Mouse (Mus musculus) ES-E14 (cell line): ENCODE measurements around the gene Cnot11. TPM values are rescaled to one million over a fixed set of nuclear protein-coding genes. Genes with fewer than 3 reads are reported as not detected.

Experiments used
- DNase-seq: peaks from one replicate; pipeline ENCODE4 v3.0.0-alpha.2; 2013; ENCODE audit warnings: low read depth, low spot score
- H3K27ac ChIP-seq: 2 replicates; pipeline ENCODE4 v1.5.1; 2012; ENCODE audit warnings: low read depth, mild to moderate bottlenecking, low read length, moderate library complexity, mixed read lengths; ENCODE audit not compliant: poor library complexity, insufficient read depth, severe bottlenecking
- H3K36me3 ChIP-seq: 2 replicates; pipeline ENCODE4 v1.6.1; 2012; ENCODE audit warnings: mild to moderate bottlenecking, low read length, moderate library complexity, mixed read lengths; ENCODE audit not compliant: control insufficient read depth, poor library complexity, insufficient read depth, severe bottlenecking
- H3K4me1 ChIP-seq, 2 experiments: fragments of 150-350 bp in 1 of 2; sonication (generic) in 1 of 2; 2 replicates each; pipeline ENCODE4 v1.6.1; 2012; ENCODE audit warnings: low read length in 2 of 2, mild to moderate bottlenecking in 1 of 2, mixed read lengths in 1 of 2; ENCODE audit not compliant: control insufficient read depth in 2 of 2, insufficient read depth in 2 of 2, poor library complexity in 1 of 2
- H3K4me3 ChIP-seq, 2 experiments: fragments of 150-350 bp in 1 of 2; sonication (generic) in 1 of 2; 2 replicates each; pipeline ENCODE4 v1.5.1; 2012; ENCODE audit warnings: low read length in 2 of 2, low read depth in 1 of 2, mild to moderate bottlenecking in 1 of 2, mixed read lengths in 1 of 2; ENCODE audit not compliant: insufficient read depth in 1 of 2, poor library complexity in 1 of 2, severe bottlenecking in 1 of 2
- H3K9ac ChIP-seq: 2 replicates; pipeline ENCODE4 v1.6.1; 2012; ENCODE audit warnings: low read depth, mild to moderate bottlenecking, low read length, mixed read lengths; ENCODE audit not compliant: poor library complexity, insufficient read depth, severe bottlenecking
- H3K9me3 ChIP-seq: fragments of 150-350 bp; sonication (generic); 2 replicates; pipeline ENCODE4 v1.6.1; 2012; ENCODE audit warnings: low read depth, mild to moderate bottlenecking, low read length; ENCODE audit not compliant: control insufficient read depth, insufficient read depth
- CHD2 ChIP-seq: IDR thresholded peaks from 2 replicates; pipeline ENCODE4 v1.6.1; 2014; ENCODE audit warnings: mild to moderate bottlenecking, low read depth, low read length, inconsistent platforms
- HCFC1 ChIP-seq: IDR thresholded peaks from 2 replicates; pipeline ENCODE4 v1.6.1; 2012; ENCODE audit warnings: low read length, inconsistent platforms, borderline replicate concordance; ENCODE audit not compliant: insufficient read depth
- MAFK ChIP-seq: IDR thresholded peaks from 2 replicates; pipeline ENCODE4 v1.6.1; 2014; ENCODE audit warnings: mild to moderate bottlenecking, low read depth, low read length, inconsistent platforms; ENCODE audit not compliant: insufficient read depth
- ZC3H11A ChIP-seq: IDR thresholded peaks from 2 replicates; pipeline ENCODE4 v1.6.1; 2012; ENCODE audit warnings: low read depth, mild to moderate bottlenecking, inconsistent platforms, low read length, borderline replicate concordance
- ZNF384 ChIP-seq: IDR thresholded peaks from 2 replicates; pipeline ENCODE4 v1.6.1; 2012; ENCODE audit warnings: low read depth, low read length, inconsistent platforms
- in situ Hi-C, 2 experiments: fragments of 600-800 bp; cut with MboI; formaldehyde crosslinking; loops; one replicate each; pipeline ENCODE4 v1.15.1; 2025; ENCODE audit warnings: low sequenced_read_pairs in 2 of 2, inconsistent platforms in 1 of 2; ENCODE audit not compliant: unreplicated experiment in 2 of 2
- total RNA-seq: library from RNA; depleted of rRNA; stranded (reverse); fragments of 300-350 nt; gene quantifications from 2 replicates; pipeline ENCODE4 v1.2.3, GENCODE M21; 2012

Gene Cnot11
- total RNA-seq, 1 experiment = 21.7 TPM

DNA sequence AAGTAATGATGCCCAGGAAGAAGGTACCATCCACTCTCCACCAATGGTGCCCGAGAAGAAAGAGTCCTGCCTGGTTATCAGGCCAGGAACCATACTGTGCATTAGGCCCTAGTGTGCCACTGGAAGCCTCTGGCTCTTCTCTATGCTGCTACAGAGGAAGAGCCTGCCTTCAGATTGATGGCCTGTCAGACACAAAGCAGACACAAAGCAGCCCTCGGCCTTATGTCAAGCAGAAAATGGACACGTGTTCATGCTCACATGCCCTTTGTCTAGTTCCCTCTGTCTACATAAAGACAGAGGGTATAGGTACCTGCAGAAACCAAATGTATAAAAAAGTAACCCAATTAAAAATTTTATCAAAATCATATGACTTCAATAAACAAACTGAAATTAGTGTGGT, 29.8 kb downstream of the Cnot11 start:
- Histone ChIP-seq H3K9me3 (no peaks in the 10 kb centered on the region), H3K4me1 (0 out of 4 replicates have a peak, but pooled peaks cover 3 to 5% of the 10 kb centered on the region in 2 experiments), H3K9ac (no peak overlapping the region), H3K36me3 (peaks cover 12% of the 10 kb centered on the region), H3K27ac (no peak overlapping the region), H3K4me3 (no peak overlapping the region)
- no peak for TF ChIP-seq HCFC1
- no peak for TF ChIP-seq MAFK
- TF ChIP-seq CHD2 = no peak
- no peak for TF ChIP-seq ZNF384
- no peak for TF ChIP-seq ZC3H11A
- in situ Hi-C loops = no loop called here
- no peak for DNase-seq

DNA sequence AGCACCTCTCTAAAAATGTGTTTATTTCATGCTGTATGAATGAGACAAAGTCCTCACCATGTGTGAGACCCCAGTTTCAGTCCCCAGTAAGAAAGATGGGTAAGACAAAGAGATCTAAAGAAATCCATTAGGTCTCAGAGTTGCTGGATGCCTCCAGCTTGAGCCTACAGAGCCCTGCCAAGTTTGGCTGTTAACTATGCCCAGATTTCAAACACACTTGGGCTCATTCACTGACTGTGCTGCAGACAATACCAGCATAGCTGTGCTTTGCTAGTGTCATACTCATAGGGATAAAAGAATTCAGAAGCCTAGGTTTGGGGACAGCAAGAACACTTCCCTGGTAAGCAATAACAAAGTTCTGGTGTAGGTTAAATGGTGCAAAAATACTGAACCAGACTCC, 33.3 kb downstream of the Cnot11 start:
- Histone ChIP-seq H3K4me1 (0 out of 4 replicates have a peak, but pooled peaks cover 3 to 5% of the 10 kb centered on the region in 2 experiments), H3K4me3 (no peak overlapping the region), H3K27ac (no peak overlapping the region), H3K9ac (no peak overlapping the region), H3K9me3 (no peaks in the 10 kb centered on the region), H3K36me3 (peaks cover 6% of the 10 kb centered on the region)
- in situ Hi-C loops = no loop called here
- DNase-seq = no peak
- TF ChIP-seq ZNF384 = no peak
- no peak for TF ChIP-seq HCFC1
- no peak for TF ChIP-seq CHD2
- no peak for TF ChIP-seq ZC3H11A
- TF ChIP-seq MAFK = no peak

DNA sequence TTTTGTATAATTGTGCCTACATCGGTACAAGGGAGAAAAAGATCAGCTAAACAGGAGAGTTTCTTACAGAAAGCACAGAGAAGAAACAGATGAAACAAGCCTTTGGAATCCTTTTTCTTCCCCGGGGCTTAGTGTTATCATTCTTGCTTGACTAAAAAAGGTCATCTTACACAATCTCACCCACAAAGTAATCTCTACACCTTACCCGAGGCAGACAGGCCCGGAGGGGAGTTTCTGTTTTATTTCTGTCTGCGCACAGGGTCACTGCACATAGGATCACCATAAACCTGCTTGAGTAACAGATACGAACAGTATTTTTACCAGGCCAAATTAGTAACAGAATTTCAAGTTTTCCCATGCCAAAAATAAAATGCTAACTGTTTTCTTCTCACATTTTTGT, 36.9 kb downstream of the Cnot11 start:
- Histone ChIP-seq H3K36me3 (peaks cover 2% of the 10 kb centered on the region; the same call in 1 of the 2 replicates), H3K9ac (no peak overlapping the region), H3K4me3 (no peak overlapping the region), H3K27ac (no peak overlapping the region), H3K9me3 (no peaks in the 10 kb centered on the region), H3K4me1 (peaks cover 3 to 6% of the 10 kb centered on the region in 2 experiments; a peak in 1 of 4 replicates)
- DNase-seq = no peak
- in situ Hi-C loops = no loop called here
- TF ChIP-seq ZC3H11A (no peak), ZNF384 (no peak), HCFC1 (no peak), MAFK (no peak), CHD2 (no peak)

DNA sequence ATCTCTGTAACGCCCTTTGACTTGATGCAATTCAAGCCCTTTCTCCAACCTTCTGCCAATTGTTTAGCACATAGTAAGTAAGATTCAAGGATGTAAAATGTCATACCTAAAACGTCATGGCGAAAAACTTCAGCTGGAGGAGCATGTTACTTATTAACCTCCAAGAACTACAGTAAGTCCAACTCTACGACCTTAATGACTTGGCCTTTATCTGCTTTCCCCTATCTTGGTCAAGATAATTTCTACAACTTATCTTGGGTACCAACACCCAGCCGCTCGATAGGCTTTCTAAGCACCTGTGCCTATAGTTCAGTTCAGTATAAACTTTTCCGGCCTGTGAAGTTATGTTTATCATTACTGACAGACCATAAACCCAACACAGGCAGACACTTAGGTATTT, 39.1 kb downstream of the Cnot11 start:
- no peak overlapping the region for H3K27ac ChIP-seq
- H3K4me1 ChIP-seq = peaks cover 0 to 5% of the 10 kb centered on the region in 2 experiments; a peak in 1 of 4 replicates
- no peak overlapping the region for H3K9ac ChIP-seq
- in situ Hi-C loops = no loop called here
- no peak overlapping the region for H3K4me3 ChIP-seq
- no peaks in the 10 kb centered on the region for H3K9me3 ChIP-seq
- H3K36me3 ChIP-seq = peaks cover 2% of the 10 kb centered on the region; the same call in 1 of the 2 replicates
- no peak for DNase-seq
- TF ChIP-seq HCFC1 (no peak), ZNF384 (no peak), MAFK (no peak), CHD2 (no peak), ZC3H11A (no peak)

DNA sequence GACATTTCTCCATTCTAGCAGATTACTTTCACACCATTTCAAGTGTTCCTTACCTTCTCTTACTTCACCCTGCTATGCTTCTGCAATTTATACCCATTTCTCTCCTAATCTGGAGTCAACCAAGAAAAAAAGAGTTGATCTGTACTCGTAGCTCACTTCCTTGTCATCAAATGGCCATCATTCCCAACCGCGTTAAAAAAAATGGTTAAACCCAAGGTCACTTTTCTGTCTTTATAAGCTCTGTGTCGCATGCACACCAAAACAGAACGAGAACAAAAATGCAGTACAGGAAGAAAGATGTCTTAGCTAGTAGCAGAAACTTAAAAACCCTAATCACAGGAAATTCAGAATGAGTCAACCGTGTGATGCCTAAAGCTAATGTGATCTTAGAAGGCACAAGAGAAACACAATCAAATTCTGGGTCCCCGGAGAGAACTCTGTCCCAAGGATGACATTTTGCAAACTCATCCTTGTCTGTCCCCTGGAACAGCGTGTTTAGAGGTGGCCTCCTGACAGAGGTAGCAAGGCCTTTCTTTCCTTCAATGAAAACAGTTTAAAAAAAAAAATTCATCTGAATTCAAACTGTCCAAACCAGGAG, 41.1 kb downstream of the Cnot11 start:
- H3K4me3 ChIP-seq = peak overlapping the region; percentile 91
- no peaks in the 10 kb centered on the region for H3K36me3 ChIP-seq
- no peak for DNase-seq
- peak overlapping the region; percentile 94; the same call in 1 of the 2 replicates for H3K9ac ChIP-seq
- H3K9me3 ChIP-seq = no peaks in the 10 kb centered on the region
- in situ Hi-C loops = no loop called here
- TF ChIP-seq MAFK (no peak), HCFC1 (no peak), ZC3H11A (no peak), ZNF384 (no peak), CHD2 (no peak)
- peaks cover 0 to 5% of the 10 kb centered on the region in 2 experiments; a peak in 2 of 4 replicates for H3K4me1 ChIP-seq
- no peak overlapping the region for H3K27ac ChIP-seq
